1 mouse cellular context compared by ENCODE assay signal in genomic region chr3:146499431-146500002, GRCm38 (mm10).
TF ChIP-seq lines count a peak whose summit lies in the region.

Gene Spata1 (minus strand): TSS chr3:146499753.
Gene Gng5 (plus strand): TSS chr3:146499807.

TF ChIP-seq in CH12.LX, 34 proteins besides CTCF, POLR2A, EP300 and RAD21:
- TF ChIP-seq POLR2AphosphoS2 (IDR thresholded peaks at IDR 0.05; ENCODE audit: low read depth, low read length) (0 out of 2 replicates have a peak, but pooled peaks have one; percentile 64), JUND (conservative IDR thresholded peaks at IDR 0.05; ENCODE audit: low read depth, low read length) (no peak), MEF2A (IDR thresholded peaks at IDR 0.05; ENCODE audit: borderline replicate concordance, low read depth, low read length) (peak; percentile 83), MAX (IDR thresholded peaks at IDR 0.05; ENCODE audit: low read length) (peak; percentile 55), TCF12 (IDR thresholded peaks at IDR 0.05; ENCODE audit: low read depth, low read length) (peak; percentile 70; the same call in 1 of the 2 replicates), ETS1 (conservative IDR thresholded peaks at IDR 0.05; ENCODE audit: low read depth, low read length) (no peak; the same call in 1 of the 2 replicates), BHLHE40 (IDR thresholded peaks at IDR 0.05; ENCODE audit: low read depth, low read length) (peak; percentile 21; the same call in 1 of the 2 replicates), CHD1 (IDR thresholded peaks at IDR 0.05; ENCODE audit: low read depth, low read length) (no peak; the same call in 1 of the 2 replicates), HCFC1 (IDR thresholded peaks at IDR 0.05; ENCODE audit: low read depth, low read length) (peak; percentile 26), SIN3A (IDR thresholded peaks at IDR 0.05; ENCODE audit: low read length) (peak; percentile 93), MAZ (IDR thresholded peaks at IDR 0.05; ENCODE audit: low read depth, low read length) (peak; percentile 41), IRF4 (IDR thresholded peaks at IDR 0.05; ENCODE audit: low read depth, low read length) (peak; percentile 47), ELF1 (IDR thresholded peaks at IDR 0.05; ENCODE audit: low read depth, low read length) (peak; percentile 87), NELFE (IDR thresholded peaks at IDR 0.05; ENCODE audit: low read depth, low read length) (peak; percentile 88), RCOR1 (conservative IDR thresholded peaks at IDR 0.05; ENCODE audit: low read depth, low read length) (peak; percentile 82; the same call in 1 of the 2 replicates), MYC (IDR thresholded peaks at IDR 0.05; ENCODE audit: low read depth, low read length) (0 out of 2 replicates have a peak, but pooled peaks have one; percentile 41), PAX5 (IDR thresholded peaks at IDR 0.05; ENCODE audit: low read length) (no peak), ZC3H11A (IDR thresholded peaks at IDR 0.05; ENCODE audit: low read depth, low read length) (no peak), ZMIZ1 (IDR thresholded peaks at IDR 0.05; ENCODE audit: low read depth, low read length) (peak; percentile 96), NRF1 (IDR thresholded peaks at IDR 0.05; ENCODE audit: low read depth, low read length) (peak; percentile 88), KAT2A (IDR thresholded peaks at IDR 0.05; ENCODE audit: insufficient replicate concordance, low read length) (0 out of 2 replicates have a peak, but pooled peaks have one; percentile 46), CHD2 (IDR thresholded peaks at IDR 0.05; ENCODE audit: low read length) (peak; percentile 86), UBTF (IDR thresholded peaks at IDR 0.05; ENCODE audit: low read depth, low read length) (peak; percentile 92; the same call in 1 of the 2 replicates)
